Mouse (Mus musculus): ENCODE results near the gene Rnaseh2a. TPM values are rescaled to one million over a fixed set of nuclear protein-coding genes. Genes with fewer than 3 reads are reported as not detected.

Rnaseh2a gene
- polyA plus RNA-seq (2017; shearing (Covaris generic)) = 10 to 100 TPM; 71.6 to 93.6 TPM

DNA sequence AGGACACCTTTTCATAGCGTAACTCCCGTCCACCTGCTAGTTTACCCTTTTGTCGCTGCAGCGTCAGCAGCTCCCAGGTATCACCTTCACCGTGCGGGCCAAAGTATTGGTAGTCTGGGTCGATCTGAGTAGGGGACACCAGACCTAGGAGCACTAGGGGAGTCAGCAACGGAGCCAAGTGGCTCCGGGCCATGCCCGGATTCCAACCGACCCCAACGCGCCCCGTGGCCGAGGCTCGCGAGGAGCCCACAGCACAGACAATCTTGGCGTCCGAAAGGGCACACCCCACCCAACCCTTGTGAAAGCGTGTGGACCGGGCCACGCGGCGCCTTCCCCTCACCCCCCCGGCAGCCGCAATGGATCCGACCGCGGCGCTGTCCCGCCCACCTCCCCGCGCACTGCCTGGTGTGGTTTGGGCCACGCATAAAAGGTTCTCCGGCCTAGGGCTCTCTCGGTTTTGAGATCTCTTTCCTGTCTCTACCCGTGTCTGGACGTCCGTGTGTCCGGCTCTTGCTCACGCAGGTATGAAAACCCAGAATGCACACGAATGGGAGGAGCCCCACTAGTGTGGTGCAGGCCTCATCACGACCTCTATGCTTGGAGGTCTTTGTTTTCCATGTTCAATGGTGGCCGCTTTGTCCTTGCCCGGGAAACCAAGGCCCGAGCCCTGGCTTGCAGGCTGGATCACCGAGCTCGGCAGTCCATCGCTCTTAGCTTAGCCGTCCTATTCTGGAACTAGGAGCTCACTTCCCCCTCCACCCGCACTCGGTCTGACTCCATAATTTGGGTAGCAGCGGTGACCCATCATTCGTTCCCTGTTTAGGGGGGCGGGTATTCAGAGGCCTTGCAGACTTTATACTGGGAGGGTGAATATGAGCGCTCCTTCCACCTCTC is at the start of gene Rnaseh2a, which contains the start of the genes Gm49661 and Prdx2:
Gene Rnaseh2a (minus strand): TSS at position 527 of the 894 bp plus-strand sequence.
Gene Gm49661 (minus strand): TSS at position 193 of the 894 bp plus-strand sequence.
Gene Prdx2 (plus strand): TSS at position 347 of the 894 bp plus-strand sequence.

GRCm38 (mm10) chr8:85014431-85014830 is 44.9 kb upstream of the Rnaseh2a start, which contains the start of gene Best2:
TSS of gene Best2 (minus strand) at chr8:85014531.

DNA sequence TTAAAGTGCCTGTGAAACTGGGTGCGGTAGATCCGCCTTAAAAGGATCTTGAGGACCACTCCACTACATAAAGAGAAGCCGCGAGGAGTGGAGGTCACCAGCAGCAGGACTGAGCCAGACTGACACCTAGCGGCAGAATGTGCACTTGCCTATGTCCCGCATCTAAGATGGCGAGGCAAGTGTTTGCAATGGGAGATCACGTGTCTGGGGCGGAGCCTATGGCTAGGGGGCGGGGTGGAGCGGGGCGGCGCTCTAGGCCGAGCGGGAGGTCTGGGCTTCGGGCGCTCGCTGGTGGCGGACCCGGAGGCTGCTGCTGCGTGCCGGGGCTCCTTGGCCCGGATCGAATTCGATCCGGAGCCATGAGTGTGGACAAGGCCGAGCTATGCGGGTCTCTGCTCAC is 20.8 kb upstream of the Rnaseh2a start, which contains the start of gene Hook2:
Gene Hook2 (plus strand): TSS at position 255 of the 400 bp plus-strand sequence.

GRCm38 (mm10) chr8:84978248-84978940 is 8.8 kb upstream of the Rnaseh2a start, which contains the start of gene Junb:
TSS of gene Junb (minus strand) at chr8:84978718.

DNA sequence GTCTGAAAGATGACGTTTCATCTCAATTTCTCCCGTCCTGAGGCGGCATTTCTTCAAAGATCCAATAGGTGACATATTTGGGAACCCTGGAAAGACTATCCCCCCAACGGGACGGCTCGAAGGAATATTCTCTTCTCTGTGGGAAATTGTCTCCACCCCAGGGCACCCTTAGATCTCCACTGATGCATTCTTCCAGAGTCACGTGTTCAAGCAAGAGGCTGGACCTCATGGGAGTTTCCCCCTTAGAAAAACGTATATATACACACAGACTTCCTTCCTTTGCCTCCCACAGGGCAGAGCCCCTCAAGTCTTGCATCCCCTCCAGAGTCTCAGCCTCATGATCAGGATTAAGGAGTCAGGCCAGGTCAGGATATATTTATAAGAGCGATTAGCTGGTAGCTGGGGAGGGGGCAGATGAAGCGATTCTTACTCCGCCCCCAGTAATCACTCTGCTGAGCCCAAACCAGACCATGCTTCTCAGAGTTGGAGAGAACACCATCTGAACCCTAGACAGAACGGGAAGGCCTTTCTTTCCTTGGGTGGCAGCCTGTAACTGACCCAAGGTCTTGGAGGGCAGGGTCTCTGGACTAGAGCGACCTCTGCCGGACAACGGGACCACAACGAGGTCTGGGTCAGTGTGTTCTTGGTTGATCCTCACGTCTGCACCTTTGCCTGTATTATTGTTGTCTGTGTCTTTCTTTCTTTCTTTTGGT is 22.9 kb downstream of the Rnaseh2a start, which contains the start of gene Rtbdn:
Gene Rtbdn (plus strand): TSS at position 464 of the 713 bp plus-strand sequence.

DNA sequence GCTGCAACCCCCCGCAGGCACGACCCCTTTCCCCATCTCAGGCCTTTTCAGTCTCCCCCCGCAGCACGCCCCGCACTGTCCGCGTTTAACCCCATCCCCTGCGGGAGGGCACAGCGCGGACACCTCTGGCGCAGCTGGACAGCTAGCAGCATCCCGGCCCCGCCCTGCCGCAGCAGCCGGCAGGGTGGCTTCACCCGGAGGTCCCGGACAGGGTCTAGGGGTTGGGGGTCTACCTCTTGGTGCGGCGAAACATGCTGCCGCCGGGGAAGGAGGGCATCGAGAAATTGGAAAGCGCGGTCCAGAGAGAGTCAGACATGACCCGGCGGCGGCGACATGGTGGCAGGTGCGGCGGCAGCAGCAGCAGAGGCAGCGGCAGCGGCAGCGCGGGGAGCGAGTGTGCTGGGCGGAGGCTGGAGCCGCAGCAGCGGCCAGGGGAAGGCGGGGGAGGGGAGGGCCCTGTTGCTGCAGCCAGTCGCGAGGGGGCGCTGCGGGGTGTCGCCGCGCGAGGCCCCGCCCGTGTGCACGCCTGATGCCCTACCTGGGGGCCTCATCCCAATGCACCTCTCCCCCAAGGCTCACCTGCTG is 32.5 kb downstream of the Rnaseh2a start, which contains the start of gene Mast1:
Gene Mast1 (minus strand): TSS at position 398 of the 585 bp plus-strand sequence.

GRCm38 (mm10) chr8:84908421-84909161 is 61.0 kb downstream of the Rnaseh2a start, which contains the start of gene Dnase2a:
TSS of gene Dnase2a (plus strand) at chr8:84908560.

Other genes with a start within 250 kb of the Rnaseh2a start
- 10 to 100 TPM; 15.8 to 26.4 TPM for gene G430095P16Rik, start 246.8 kb downstream of the Rnaseh2a start, polyA plus RNA-seq (2017; shearing (Covaris generic))
- gene Nfix, start 169.4 kb downstream of the Rnaseh2a start, polyA plus RNA-seq (2017; shearing (Covaris generic)) = 1 to 10 TPM; 5.7 to 9.1 TPM
- 1 to 10 TPM; 6.6 to 7.9 TPM for gene Dand5, start 146.9 kb downstream of the Rnaseh2a start, polyA plus RNA-seq (2017; shearing (Covaris generic))
- 10 to 100 TPM; 27.3 to 37.8 TPM for gene Gadd45gip1, start 138.2 kb downstream of the Rnaseh2a start, polyA plus RNA-seq (2017; shearing (Covaris generic))
- 100 to 1,000 TPM; 152 to 202 TPM for gene Rad23a, start 129.1 kb downstream of the Rnaseh2a start, polyA plus RNA-seq (2017; shearing (Covaris generic))
- gene Calr, start 122.8 kb downstream of the Rnaseh2a start, polyA plus RNA-seq (2017; shearing (Covaris generic)) = 100 to 1,000 TPM; 454 to 486 TPM
- gene Farsa, start 112.8 kb downstream of the Rnaseh2a start, polyA plus RNA-seq (2017; shearing (Covaris generic)) = 100 to 1,000 TPM in 1 of 2 experiments, 10 to 100 TPM in 1; 87.0 to 103 TPM
- 1 to 10 TPM; 3.8 to 4.9 TPM for gene Syce2, start 97.7 kb downstream of the Rnaseh2a start, polyA plus RNA-seq (2017; shearing (Covaris generic))
- gene Gcdh, start 75.8 kb downstream of the Rnaseh2a start, polyA plus RNA-seq (2017; shearing (Covaris generic)) = 10 to 100 TPM; 34.2 to 47.8 TPM
- under 1 TPM in 1 of 2 experiments, not detected in 1; 0.43 TPM for gene Klf1, start 67.8 kb downstream of the Rnaseh2a start, polyA plus RNA-seq (2017; shearing (Covaris generic))
- gene Dnase2a, start 61.2 kb downstream of the Rnaseh2a start, polyA plus RNA-seq (2017; shearing (Covaris generic)) = 10 to 100 TPM; 12.8 to 18.4 TPM
- gene Mast1, start 32.4 kb downstream of the Rnaseh2a start, polyA plus RNA-seq (2017; shearing (Covaris generic)) = 1 to 10 TPM in 1 of 2 experiments, under 1 TPM in 1; 0.92 to 1.5 TPM
- gene Rtbdn, start 22.8 kb downstream of the Rnaseh2a start, polyA plus RNA-seq (2017; shearing (Covaris generic)) = under 1 TPM; 0.06 to 0.81 TPM
- not detected for gene Gm49661, start 334 bp downstream of the Rnaseh2a start, polyA plus RNA-seq (2017; shearing (Covaris generic))
- 100 to 1,000 TPM; 159 to 190 TPM for gene Prdx2, start 180 bp downstream of the Rnaseh2a start, polyA plus RNA-seq (2017; shearing (Covaris generic))
- gene Junb, start 9.0 kb upstream of the Rnaseh2a start, polyA plus RNA-seq (2017; shearing (Covaris generic)) = 100 to 1,000 TPM; 705 to 997 TPM
- gene Hook2, start 20.8 kb upstream of the Rnaseh2a start, polyA plus RNA-seq (2017; shearing (Covaris generic)) = 10 to 100 TPM in 1 of 2 experiments, 1 to 10 TPM in 1; 9.9 to 13.0 TPM
- gene Best2, start 44.8 kb upstream of the Rnaseh2a start, polyA plus RNA-seq (2017; shearing (Covaris generic)) = not detected
- 10 to 100 TPM; 42.3 to 45.3 TPM for gene Asna1, start 55.5 kb upstream of the Rnaseh2a start, polyA plus RNA-seq (2017; shearing (Covaris generic))
- 100 to 1,000 TPM; 198 to 209 TPM for gene Trir, start 57.1 kb upstream of the Rnaseh2a start, polyA plus RNA-seq (2017; shearing (Covaris generic))
- gene Tnpo2, start 67.1 kb upstream of the Rnaseh2a start, polyA plus RNA-seq (2017; shearing (Covaris generic)) = 10 to 100 TPM; 27.1 to 27.2 TPM
- gene Fbxw9, start 90.3 kb upstream of the Rnaseh2a start, polyA plus RNA-seq (2017; shearing (Covaris generic)) = 1 to 10 TPM; 5.4 to 8.2 TPM
- gene Gm5741, start 98.2 kb upstream of the Rnaseh2a start, polyA plus RNA-seq (2017; shearing (Covaris generic)) = 1 to 10 TPM; 1.3 to 1.8 TPM
- 100 to 1,000 TPM in 1 of 2 experiments, 10 to 100 TPM in 1; 87.4 to 118 TPM for gene Dhps, start 102.0 kb upstream of the Rnaseh2a start, polyA plus RNA-seq (2017; shearing (Covaris generic))
- 100 to 1,000 TPM; 165 to 168 TPM for gene Wdr83os, start 111.0 kb upstream of the Rnaseh2a start, polyA plus RNA-seq (2017; shearing (Covaris generic))
- gene Wdr83, start 111.5 kb upstream of the Rnaseh2a start, polyA plus RNA-seq (2017; shearing (Covaris generic)) = 10 to 100 TPM; 38.6 to 45.7 TPM
- 100 to 1,000 TPM; 143 to 145 TPM for gene Man2b1, start 113.5 kb upstream of the Rnaseh2a start, polyA plus RNA-seq (2017; shearing (Covaris generic))
- gene Zfp791, start 153.3 kb upstream of the Rnaseh2a start, polyA plus RNA-seq (2017; shearing (Covaris generic)) = under 1 TPM in 1 of 2 experiments, not detected in 1; 0.25 TPM
- gene Cks1brt, start 182.2 kb upstream of the Rnaseh2a start, polyA plus RNA-seq (2017; shearing (Covaris generic)) = 1 to 10 TPM in 1 of 2 experiments, under 1 TPM in 1; 0.10 to 2.4 TPM